Mouse (Mus musculus) layer of hippocampus, postnatal 36 days (tissue): Measurements from ENCODE around the gene Pdxdc1. TPM values are rescaled to one million over a fixed set of nuclear protein-coding genes. Genes with fewer than 3 reads are reported as not detected.
"Not testable (repeated sequence)": the region's sequence is repeated elsewhere in the genome, so short reads cannot be mapped to it uniquely, and the experiment has no call there.

Experiments used
- DNase-seq, 2 experiments: peaks; one replicate each; pipeline ENCODE4 v3.0.0; 2022
- microRNA-seq, 2 experiments: library from miRNA; unstranded; fragments of <30 nt; microRNA quantifications; one replicate each; pipeline ENCODE4 v1.2.0; 2021
- total RNA-seq, 2 experiments: library from RNA; stranded (reverse); gene quantifications; 2 replicates each; pipeline ENCODE4 v1.2.3; 2021

Gene Pdxdc1
- total RNA-seq, 2 experiments from 2014 or later, result 69.6 to 79.3 TPM

GRCm38 (mm10) chr16:13813200-13813599 lies 89.7 kb downstream of the Pdxdc1 start:
- DNase-seq, result no peak

- DNase-seq, result no peak
These were observed 90.8 kb downstream of the Pdxdc1 start for GRCm38 (mm10) chr16:13812152-13812551.

- no peak for DNase-seq
These were observed 94.5 kb downstream of the Pdxdc1 start for GRCm38 (mm10) chr16:13808410-13808809.

GRCm38 (mm10) chr16:13807616-13808015 lies 95.3 kb downstream of the Pdxdc1 start:
- DNase-seq, result no peak

- no peak for DNase-seq
These were observed 98.3 kb downstream of the Pdxdc1 start for GRCm38 (mm10) chr16:13804666-13805065.

GRCm38 (mm10) chr16:13801231-13801630 lies 101.7 kb downstream of the Pdxdc1 start:
- DNase-seq, result no peak

GRCm38 (mm10) chr16:13796746-13797175 lies 106.2 kb downstream of the Pdxdc1 start:
- no peak for DNase-seq

- not testable (repeated sequence) for DNase-seq
These were observed 109.5 kb downstream of the Pdxdc1 start for GRCm38 (mm10) chr16:13793441-13793840.

- no peak for DNase-seq
These were observed 117.0 kb downstream of the Pdxdc1 start for GRCm38 (mm10) chr16:13785932-13786331.

Small RNAs within 50 kb of the gene (microRNA-seq; reads per million reads assigned to microRNA genes)
- gene Gm27734, result 0 reads per million in 2 experiments

Other genes starting within 250 kb of the Pdxdc1 start
- 10 to 100 TPM; 24.2 to 25.4 TPM for gene Parn, start 235.0 kb downstream of the Pdxdc1 start, total RNA-seq
- gene Bfar, start 231.3 kb downstream of the Pdxdc1 start, total RNA-seq, result 10 to 100 TPM; 37.3 to 39.8 TPM
- 1 to 10 TPM; 5.4 to 6.9 TPM for gene 3110001I22Rik, start 231.2 kb downstream of the Pdxdc1 start, total RNA-seq
- gene Pla2g10, start 172.1 kb downstream of the Pdxdc1 start, total RNA-seq, result not detected
- 10 to 100 TPM; 51.2 to 51.4 TPM for gene Rrn3, start 122.4 kb downstream of the Pdxdc1 start, total RNA-seq
- 10 to 100 TPM; 78.6 to 95.1 TPM for gene Ntan1, start 84.3 kb downstream of the Pdxdc1 start, total RNA-seq
- 10 to 100 TPM; 74.0 to 82.2 TPM for gene Mpv17l, start within 50 bp of the Pdxdc1 start, total RNA-seq
- gene 2900011O08Rik, start 83.5 kb upstream of the Pdxdc1 start, total RNA-seq, result 100 to 1,000 TPM; 254 to 276 TPM
- gene Ifitm7, start 83.8 kb upstream of the Pdxdc1 start, total RNA-seq, result 1 to 10 TPM; 1.4 TPM